Mouse (Mus musculus): Measurements from ENCODE around the gene Nop10.

Gene Nop10

DNA sequence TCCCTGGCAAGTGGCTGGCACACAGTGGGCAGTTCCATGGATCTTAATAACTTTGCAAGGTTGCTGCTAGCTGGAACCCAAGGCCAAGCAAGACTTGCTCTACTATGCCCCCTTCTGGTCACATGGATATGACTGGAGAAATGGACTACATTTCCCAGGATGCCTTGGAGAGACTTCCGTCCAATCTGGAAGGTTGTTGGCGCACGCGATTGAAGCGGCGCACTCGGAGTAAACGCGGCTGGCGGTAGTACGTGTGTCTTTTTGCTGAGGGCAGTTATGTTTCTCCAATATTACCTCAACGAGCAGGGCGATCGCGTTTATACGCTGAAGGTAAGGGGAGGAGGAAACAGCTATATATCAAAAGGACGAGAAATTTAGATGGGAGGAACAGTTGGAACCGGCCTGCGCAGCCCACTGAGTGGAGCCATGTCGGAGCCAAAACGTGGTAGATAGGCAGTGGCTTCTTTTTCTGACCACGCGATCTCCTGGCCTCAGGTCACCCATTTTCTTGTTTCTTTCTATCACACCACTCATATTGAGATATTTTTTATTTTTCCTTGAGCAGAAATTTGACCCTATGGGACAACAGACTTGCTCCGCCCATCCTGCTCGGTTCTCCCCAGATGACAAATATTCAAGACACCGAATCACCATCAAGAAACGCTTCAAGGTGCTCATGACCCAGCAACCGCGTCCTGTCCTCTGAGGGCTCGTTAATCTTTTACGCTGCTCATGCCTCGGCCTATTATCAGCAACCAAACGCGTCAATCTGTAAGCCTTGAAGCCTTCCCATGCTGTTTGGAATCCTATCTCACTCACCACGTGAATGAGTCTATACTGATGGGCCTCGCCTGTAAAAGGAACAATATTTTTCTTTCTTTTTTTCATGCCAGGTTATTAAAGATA is at the start of gene Nop10:
Nop10 (plus strand) TSS at position 179 of the 906 bp plus-strand sequence.
- in situ Hi-C loops (cut with MboI, MseI): no loop called here

DNA sequence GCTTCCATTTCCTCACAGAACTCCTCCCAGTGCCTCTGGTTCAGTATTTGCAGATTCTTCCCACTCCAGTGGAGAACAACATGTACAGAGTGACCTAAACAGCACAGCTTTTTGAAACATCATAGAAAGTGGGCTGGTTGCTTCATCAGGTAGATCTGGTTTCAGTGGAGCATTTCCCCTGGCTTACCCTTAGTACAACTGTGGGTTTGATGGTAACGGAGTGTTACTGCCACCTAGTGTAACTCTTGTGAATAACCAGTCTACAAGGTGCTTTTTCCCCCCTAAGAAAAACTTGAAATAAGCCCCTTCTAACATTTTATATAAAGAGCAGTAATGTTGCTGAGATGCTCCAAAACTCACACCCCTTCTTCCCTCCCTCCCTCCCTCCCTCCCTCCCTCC is 45.7 kb upstream of the Nop10 start:
- in situ Hi-C loops (cut with MboI, MseI): no loop called here

DNA sequence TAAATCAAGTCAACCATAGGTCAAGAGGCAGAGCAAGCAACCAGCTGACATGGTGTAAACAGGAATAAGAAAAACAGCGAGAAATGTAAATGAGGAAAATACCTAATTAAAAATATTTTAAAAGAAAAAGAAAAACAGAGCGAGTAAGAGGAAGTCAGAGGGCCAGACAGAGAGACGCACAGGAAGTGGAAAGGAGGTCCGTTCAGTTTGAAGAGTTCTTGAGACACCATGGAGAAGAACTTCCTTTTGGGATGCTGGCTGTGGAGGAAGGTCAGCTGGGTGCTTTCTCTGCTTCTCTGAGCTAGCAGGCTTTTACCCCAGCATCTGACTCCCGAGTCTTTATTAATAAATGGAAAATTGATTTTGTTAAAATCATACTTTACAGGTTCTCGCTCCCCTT is 44.1 kb upstream of the Nop10 start:
- in situ Hi-C loops (cut with MboI, MseI): no loop called here

DNA sequence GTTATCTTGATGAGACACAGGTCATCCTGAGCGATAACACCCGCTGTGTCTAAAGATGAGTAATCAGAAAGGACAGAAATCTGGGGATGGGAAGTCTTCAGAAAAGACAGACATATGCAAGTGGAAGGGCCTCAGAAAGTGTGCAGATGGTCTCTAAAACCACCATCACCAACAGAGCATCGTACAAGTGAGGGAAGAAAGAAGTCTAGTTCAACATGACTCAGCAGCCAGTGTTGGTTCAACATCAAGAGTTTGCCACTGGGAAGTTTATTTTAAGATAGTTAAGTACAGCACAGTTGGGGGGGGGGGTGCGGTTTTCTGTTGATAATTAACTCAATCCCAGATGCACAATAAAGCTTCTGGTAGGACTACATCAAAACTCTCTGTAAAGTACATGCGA is 40.8 kb upstream of the Nop10 start:
- in situ Hi-C loops (cut with MboI, MseI): no loop called here

DNA sequence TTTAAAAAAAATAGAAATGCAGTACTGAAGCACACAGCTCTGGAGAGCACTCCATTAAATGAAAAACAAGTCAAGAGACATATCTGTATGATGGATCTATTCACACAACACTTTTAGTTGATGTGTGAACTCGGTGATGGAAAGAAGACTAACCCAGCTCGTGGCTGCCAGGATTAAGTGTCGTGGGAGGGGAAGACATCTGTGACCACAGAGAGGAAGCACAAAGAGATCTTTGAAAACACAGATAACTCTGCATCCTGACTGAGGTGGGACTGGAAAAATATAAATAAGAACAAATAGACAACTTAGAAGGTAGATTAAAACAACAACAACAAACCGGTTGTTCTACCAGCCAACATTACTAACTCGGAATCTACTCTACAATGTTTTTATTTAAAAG is 39.1 kb upstream of the Nop10 start:
- in situ Hi-C loops (cut with MboI, MseI): no loop called here

DNA sequence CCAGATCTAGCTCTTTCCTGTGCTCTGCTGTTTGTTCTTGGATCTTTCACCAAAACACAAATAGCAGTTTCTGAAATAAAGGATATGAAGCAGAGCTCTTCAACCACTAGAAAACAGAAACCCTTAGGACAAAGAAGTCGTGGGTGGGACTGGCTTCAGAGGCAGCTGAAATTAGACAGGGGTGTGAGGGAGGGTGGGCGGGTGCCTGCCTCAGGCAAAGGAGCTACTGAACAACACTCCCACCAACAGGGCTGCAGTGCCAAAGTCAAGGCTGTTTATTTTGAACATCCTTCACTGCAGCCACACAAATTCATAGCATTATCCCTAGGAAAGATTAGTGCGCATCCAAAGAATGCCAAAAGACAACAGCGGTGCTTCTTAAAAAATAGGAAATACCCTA is 37.4 kb upstream of the Nop10 start:
- in situ Hi-C loops (cut with MboI, MseI): no loop called here

DNA sequence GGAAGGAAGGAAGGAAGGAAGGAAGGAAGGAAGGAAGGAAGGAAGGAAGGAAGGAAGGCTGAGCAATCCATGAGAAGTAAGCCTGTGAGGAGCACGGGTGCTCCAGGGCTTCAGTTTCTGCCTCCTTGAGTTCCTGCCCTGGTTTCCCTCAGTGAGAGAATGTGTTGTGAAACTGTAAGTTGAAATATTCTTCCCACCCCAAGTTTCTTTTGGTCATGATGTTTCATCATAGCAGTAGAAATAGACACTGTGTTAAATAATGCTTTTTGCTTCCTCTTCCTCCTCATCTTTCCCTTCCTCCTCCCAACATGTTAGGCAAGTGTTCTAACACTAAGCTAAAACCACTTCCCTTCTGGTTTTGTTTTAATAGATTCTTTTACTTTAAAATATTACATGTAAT is 29.1 kb upstream of the Nop10 start:
- in situ Hi-C loops (cut with MboI, MseI): loop anchor here (10.0 kb wide), 1 partner anchor 1528 kb away; no protein-coding TSS in a partner anchor

DNA sequence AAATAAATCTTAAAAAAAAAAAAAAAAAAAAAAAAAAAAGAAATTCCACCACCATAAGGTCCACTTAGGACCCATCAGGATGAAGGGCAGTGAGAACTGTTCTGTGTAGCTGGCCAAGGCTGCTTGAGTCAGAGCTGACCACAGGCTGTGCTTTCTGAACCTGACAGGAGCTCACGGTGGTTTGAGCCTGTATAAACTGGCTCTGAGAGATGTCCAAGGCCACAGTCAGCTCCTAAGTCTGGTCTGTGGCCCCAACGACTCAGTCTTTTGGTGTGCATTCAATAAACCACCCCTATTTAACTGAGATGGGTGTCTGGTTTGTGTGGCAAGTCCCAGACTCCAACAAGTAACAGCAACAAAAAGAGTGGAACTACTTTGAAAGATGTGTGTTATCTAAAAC is 25.1 kb upstream of the Nop10 start:
- in situ Hi-C loops (cut with MboI, MseI): loop anchor here (10.0 kb wide), 1 partner anchor 1532 kb away; no protein-coding TSS in a partner anchor

DNA sequence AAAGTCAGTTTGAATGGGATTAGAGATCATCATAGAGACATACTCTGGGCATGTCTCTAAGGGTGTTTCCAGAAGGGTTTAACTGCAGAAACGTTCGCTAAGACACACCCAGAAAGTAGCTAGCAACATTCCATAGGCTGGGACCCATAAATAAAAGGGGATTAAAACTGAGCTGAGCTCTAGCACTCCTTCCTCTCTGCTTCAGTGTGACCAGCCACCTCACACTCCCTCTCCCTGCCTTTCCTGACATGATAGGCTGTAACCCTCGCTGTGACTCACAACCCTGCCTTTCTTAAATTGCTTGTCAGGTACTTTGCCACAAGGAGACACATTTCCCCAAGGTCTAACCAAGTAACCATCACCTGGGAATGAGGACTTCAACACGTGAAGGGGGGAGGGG is 23.7 kb upstream of the Nop10 start:
- in situ Hi-C loops (cut with MboI, MseI): loop anchor here (10.0 kb wide), 1 partner anchor 1533 kb away; no protein-coding TSS in a partner anchor

DNA sequence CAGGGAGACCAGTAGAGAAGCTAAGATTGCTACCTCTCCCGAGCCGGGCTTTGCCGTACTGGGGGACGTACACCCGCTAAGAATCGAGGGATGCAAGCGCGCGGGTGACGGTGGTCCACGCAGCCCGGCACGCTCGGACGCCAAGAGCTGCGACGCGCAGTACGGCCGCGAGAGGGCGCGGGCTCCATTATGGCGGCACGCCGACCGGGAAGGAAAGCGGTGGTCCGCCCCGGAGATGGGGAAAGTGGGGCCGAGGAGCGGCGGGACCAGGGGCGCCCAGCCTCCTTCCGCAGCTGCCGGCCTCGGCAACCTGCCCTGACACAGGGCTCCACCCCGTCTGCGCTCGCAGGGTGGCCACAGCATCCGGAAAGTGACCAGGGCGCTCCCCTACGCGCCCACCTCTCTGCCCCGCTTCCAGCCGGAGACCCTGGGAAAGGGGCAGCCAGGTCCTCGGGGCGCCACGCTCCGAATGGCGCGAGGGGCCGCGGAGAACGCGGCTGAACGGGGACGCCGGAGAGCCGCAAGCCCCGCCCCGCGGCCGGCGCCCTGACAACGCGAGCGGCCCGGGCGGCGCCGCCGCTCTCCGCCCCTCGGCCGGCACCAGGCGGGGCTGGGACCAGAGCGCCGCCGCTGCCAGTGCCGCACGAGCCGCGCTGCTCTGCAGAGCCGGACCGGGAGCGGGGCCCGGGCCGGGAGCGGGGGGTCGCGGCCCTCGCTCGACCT is 22.4 kb upstream of the Nop10 start, which contains the start of gene Lpcat4:
Lpcat4 (plus strand) TSS at position 257 of the 723 bp plus-strand sequence.
- in situ Hi-C loops (cut with MboI, MseI): loop anchor here (10.0 kb wide), 1 partner anchor 1535 kb away; no protein-coding TSS in a partner anchor

DNA sequence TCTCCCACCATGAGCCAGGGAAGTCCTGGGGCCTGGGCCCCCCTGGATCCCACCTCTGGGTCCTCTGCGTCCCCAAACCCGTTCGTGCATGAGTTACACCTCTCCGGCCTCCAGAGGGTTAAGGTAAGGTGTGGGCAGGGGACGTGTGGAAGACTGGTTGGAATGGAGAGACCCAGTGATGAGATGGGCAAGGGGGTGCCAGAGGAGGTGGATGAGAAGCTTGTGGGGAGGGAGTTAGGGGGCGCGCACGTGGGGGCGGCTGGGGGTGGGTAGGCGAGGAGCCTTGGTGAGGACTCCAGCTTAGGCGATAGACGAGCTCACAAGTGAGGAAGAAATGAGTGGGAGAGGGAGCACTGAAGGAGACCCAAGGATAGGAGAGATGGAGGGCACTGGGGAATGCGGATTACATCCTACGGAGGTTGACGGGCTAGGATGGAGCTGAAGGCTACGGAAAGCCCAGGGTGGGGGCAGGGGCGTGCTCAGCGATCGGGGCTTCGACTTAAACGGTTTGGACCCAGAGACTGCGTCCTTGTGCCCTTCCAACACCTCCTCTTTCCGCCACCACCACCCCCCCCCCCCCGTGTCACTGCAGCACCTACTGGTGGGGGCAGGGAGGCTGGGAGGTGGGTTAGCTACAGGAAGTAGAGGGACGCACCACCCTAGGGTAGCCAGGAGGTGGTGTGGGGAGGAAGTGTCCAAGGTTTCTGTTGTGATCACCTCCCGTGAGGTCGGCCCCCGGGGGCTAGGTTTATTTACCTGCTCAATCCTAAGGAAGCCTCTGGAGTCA is 21.6 kb upstream of the Nop10 start:
- in situ Hi-C loops (cut with MboI, MseI): loop anchor here (10.0 kb wide), 1 partner anchor 1535 kb away; no protein-coding TSS in a partner anchor

DNA sequence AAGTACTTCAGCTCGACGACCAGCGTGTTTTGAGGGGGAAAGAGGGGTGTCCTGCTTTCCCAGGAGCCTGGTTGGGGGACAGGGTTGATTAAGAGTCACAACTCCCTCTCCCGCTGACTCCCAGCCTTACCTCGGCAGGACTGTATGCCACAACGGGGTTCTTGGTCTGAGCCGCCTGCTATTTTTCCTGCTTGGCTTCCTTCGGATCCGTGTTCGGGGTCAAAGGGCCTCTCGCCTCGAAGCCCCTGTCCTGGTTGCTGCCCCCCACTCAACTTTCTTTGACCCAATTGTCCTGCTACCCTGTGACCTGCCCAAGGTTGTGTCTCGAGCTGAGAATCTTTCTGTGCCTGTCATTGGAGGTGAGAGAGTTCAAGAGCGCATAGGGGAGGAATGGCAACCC is 19.9 kb upstream of the Nop10 start:
- in situ Hi-C loops (cut with MboI, MseI): no loop called here

DNA sequence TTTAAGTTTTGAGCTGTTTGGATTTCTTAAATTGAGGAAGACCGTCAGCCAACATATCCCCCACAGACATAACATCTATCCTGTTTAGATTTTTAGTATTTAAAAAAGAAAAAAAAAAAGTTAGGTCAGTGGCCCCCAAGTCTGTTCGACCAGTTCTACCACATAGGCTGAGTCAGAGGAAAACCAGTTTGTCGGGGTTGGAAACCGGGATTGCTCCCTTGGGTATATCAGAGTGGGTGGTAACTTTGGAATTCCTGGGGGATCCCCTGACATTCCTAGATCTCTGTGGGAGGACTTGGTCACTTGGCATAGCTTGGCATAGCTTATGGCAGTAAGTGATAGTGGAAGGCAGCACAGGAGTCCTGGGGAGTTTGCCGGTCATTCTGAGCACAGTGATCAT is 16.4 kb upstream of the Nop10 start:
- in situ Hi-C loops (cut with MboI, MseI): no loop called here

DNA sequence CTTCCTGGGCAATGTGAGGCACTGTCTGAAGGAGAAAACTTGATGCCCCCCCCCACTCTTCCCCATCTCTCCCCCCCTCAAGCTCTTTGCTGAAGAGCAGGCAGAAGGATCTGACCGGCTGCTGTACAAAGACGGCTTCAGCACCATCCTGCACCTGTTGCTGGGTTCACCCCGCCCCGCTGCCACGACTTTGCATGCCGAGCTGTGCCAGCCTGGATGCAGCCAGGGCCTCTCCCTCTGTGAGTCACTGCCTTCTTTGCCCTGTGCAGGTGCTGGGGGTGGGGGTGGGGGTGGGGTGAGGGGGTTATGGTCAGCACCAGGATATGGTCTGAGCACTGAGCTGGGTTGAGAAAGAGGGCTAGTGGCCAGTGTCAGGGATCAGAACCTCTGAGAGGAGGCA is 15.5 kb upstream of the Nop10 start:
- in situ Hi-C loops (cut with MboI, MseI): no loop called here

DNA sequence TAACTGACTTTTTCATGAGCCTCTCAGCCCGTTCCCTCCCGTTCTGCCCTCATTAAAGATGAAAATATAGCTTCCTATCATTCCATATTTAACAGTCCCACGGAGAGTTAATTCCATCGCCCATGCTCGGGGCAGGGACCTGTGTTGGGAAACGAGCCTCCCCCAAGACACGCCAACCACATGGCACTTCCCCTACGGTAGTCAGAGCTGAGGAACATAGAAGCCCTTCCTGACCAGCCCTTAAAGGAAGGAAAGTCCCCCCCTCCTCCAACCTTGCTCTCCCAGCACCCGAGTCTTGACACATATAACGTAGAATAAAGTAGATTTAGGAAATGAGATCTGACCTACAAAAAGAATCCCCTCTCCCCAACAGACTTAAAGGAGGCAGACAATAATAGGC is 14.4 kb upstream of the Nop10 start:
- in situ Hi-C loops (cut with MboI, MseI): no loop called here

DNA sequence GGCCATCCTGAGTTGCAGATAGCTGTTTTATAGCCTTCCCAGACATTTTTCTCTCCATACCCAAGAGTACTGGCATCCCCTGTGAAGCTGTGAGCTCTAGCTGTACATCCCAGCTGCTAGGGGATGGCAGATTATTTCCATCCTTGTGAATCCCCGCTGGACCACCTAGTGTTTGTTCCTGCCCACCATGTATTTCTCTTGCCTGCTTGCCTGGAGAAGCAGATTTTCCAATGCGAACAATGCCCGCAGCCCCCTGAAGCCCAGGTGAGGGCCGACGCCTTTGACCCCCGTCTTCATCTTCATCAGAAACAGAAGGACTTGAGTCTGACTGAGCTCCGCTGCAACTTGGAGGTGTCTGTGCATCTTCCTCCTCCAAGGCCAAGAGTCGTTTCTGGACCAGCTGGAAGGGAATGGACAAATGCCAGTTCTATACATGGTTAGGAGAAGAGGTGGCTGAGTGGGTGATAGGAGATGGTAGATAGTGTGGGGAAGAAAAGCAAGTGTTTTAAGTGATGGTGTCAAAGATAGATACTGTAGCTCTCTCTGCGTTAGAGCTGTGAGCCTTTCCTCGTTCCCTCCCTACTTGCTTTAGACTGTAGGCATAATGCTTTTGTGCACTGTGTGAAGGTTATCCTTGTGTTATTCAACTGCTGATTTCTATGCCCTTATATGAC is 11.8 kb upstream of the Nop10 start:
- in situ Hi-C loops (cut with MboI, MseI): no loop called here

DNA sequence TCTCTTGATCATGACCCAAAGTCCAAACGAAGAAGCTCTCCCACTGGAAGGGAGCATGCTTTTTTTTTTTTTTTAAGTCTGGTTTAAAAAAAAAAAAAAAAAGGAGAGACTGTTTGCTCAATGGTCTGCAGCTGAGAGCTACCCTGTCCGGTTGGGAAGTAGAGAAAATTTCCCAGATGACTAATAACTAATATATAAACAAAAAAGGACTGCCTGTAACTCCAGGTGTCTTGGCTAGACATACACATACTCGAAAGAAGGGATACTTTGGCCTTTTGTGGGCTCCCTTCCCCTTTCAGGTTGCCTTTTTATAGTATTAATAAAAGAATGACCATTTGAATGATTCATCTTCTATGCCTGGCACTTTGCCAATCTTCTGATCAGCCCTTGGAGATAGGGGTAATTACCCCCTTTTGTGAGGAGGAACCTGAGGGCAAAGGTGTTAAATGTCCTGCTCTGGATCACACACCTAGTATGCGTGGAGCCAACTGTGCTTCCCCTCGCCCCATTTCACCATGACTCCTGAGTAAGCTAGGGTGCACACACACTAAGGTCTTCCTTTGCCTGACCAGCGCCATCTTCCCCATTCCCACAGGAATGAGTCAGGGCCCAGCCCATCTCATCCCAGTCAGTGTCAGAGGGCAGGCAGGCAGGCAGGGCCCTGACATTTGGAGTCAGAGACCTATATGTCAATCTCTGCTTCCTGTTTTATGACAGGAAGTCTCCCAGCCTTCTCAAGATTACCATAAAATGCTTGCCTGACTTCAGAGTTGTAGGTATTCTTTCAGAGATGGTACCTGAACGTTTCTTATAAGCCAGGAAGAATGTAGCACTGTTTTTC is 6.8 kb upstream of the Nop10 start:
- in situ Hi-C loops (cut with MboI, MseI): no loop called here

DNA sequence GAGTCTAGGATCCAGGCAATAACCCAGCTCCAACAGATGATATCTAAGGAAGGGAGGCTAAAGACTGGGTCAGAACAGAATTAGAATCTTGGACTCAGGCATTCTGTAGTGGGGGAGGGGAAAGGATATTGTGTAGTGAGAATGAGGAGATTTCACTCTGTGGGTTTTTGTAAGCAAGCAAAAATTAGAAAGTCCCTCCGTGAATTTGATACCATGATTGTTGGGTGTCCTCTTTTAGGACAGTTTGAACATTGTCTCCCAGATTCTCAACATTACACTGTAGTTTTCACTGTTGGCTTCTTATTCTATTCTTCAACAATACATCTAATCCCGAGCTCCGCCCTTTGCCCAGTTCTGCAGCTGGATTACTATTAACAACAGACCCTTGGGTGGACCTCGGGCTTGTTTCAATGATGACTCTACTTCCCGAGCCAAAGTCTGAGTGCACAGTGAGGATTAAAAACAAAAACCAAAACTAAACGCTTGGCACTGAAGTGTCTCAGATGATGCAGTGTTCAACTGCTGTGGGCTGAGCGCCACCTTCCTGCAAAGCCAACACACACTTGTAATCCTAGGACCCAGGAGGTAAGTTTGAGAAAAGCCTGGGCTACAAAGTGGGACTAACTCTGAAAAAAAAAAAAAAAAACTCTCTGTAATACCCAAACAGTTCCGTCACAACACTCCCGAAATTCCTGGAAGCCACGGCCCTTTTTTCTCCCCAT is 2.3 kb upstream of the Nop10 start, which contains the start of gene Nutm1:
Nutm1 (minus strand) TSS at position 51 of the 722 bp plus-strand sequence.
- in situ Hi-C loops (cut with MboI, MseI): no loop called here

DNA sequence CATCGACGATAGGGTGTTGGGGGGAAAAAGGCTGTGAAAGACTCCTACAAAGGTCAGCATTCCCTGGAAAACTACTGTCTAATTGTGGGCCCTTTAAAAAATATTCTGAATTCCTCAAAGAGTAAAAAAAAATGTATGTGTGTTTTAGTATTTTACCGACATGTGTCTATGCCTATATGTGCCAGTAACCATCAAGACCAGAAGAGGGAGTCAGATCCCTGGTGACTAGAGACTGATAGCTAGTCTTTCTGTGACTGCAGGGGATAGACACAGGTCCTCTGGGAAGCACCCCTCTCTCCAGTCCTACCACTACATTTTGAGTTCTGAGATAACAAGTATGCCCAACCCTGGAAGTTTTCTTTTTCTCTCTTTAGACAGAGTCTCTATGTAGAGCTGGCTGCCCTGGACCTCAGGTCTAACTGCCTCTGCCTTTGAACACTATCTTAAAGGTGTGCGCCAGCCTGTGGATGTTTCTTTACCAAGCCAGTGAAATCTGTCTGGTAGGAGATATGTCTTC is 1.1 kb downstream of the Nop10 start:
- in situ Hi-C loops (cut with MboI, MseI): no loop called here
